Mouse (Mus musculus) megakaryocyte progenitor cell, adult 5-6 weeks (primary cell): ENCODE measurements around the gene Cdipt. TPM values are rescaled to one million over a fixed set of nuclear protein-coding genes. Genes with fewer than 3 reads are reported as not detected.

Experiments
- ATAC-seq: replicated peaks from 2 replicates; pipeline ENCODE4 v1.8.0; 2016; ENCODE audit warnings: mild to moderate bottlenecking, moderate TSS enrichment, inconsistent platforms; ENCODE audit not compliant: poor library complexity
- total RNA-seq, 2 experiments: library from RNA; stranded (forward) in 1 of 2; stranded (reverse) in 1 of 2; fragments of 157-497, 149-512 nt in 1 of 2; fragments of 200-1000 nt in 1 of 2; gene quantifications; 2 replicates each; pipeline versions ENCODE4 v1.2.3 to v1.2.4; 2015 to 2017

Cdipt gene
- total RNA-seq, 2 experiments from 2014 or later, result 42.3 to 54.7 TPM

- 0 out of 2 replicates have a peak, but pooled peaks have one; percentile 13 for ATAC-seq
Observed at GRCm38 (mm10) chr7:126975493-126975892, 221 bp upstream of the Cdipt start.

GRCm38 (mm10) chr7:126975950-126976866, 494 bp downstream of the Cdipt start, which contains the start of gene Cdiptos:
TSS of gene Cdiptos (minus strand) at chr7:126976098.
- peak; percentile 97 for ATAC-seq

GRCm38 (mm10) chr7:126976878-126977459, 1.3 kb downstream of the Cdipt start:
- ATAC-seq, result no peak

- no peak for ATAC-seq
Observed at GRCm38 (mm10) chr7:126978841-126979240, 3.1 kb downstream of the Cdipt start.

GRCm38 (mm10) chr7:126981601-126982000, 5.9 kb downstream of the Cdipt start:
- ATAC-seq, result no peak

DNA sequence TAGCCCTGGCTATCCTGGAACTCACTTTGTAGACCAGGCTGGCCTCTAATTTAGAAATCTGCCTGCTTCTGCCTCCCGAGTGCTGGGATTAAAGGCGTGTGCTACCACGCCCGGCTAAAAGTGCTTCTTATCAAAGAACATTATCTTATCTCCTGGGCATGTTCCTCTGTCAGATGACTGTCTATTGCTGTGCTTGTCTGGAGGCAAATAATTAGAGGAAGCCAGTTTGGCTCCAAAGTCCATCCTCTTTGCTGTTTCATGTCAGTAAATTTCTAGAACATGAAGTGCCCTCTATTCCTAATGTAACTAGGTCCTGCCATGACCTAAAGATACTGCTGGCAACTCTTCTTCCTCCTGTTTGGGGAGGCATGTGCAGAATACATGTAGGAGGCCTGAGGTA, 6.3 kb downstream of the Cdipt start:
- no peak for ATAC-seq

GRCm38 (mm10) chr7:126983113-126983512, 7.4 kb downstream of the Cdipt start:
- no peak for ATAC-seq

GRCm38 (mm10) chr7:126984667-126985444, 9.1 kb downstream of the Cdipt start:
- ATAC-seq, result no peak

GRCm38 (mm10) chr7:126986319-126986718, 10.6 kb downstream of the Cdipt start:
- ATAC-seq, result peak; percentile 74

GRCm38 (mm10) chr7:126988816-126989215, 13.1 kb downstream of the Cdipt start:
- ATAC-seq, result no peak

- no peak for ATAC-seq
Observed at GRCm38 (mm10) chr7:126996449-126996848, 20.7 kb downstream of the Cdipt start.

DNA sequence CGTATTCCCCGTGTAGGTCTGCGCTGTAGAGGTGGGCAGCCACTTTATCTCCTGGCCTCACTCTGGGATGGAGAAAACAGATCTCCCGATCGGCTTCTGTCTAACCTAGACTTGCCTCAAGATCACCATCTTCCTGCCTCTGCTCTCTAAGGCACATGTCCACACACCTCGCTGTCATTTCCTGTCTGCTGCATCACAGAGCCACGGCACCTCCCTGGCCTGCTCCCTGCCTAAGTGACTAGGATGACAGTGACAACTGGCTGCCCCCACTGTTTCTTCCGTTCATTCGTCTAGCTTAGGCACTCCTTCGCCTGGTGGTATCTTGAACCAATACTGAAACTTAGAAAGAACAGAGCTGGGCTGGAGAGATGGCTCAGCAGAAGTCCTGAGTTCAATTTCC, 23.9 kb downstream of the Cdipt start:
- ATAC-seq, result no peak

DNA sequence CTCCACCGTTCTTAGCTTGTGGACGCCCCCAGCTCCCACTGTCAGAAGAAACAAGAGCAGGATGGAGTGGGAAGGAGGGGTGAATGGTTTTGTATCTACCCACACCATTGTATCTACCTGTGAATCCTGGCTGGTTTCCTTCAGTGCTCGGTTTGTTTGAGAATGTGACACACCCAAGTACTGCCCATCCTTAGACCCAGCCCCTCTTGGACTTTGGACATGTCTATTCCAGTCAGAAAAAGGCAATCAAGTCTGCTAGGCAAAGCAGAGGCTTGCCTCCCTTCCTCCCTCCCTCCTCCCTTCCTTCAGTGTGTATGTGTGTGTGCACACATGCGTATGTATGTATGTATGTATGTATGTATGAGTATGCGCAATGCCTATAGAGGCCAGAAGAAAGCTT, 27.9 kb downstream of the Cdipt start:
- ATAC-seq, result no peak

DNA sequence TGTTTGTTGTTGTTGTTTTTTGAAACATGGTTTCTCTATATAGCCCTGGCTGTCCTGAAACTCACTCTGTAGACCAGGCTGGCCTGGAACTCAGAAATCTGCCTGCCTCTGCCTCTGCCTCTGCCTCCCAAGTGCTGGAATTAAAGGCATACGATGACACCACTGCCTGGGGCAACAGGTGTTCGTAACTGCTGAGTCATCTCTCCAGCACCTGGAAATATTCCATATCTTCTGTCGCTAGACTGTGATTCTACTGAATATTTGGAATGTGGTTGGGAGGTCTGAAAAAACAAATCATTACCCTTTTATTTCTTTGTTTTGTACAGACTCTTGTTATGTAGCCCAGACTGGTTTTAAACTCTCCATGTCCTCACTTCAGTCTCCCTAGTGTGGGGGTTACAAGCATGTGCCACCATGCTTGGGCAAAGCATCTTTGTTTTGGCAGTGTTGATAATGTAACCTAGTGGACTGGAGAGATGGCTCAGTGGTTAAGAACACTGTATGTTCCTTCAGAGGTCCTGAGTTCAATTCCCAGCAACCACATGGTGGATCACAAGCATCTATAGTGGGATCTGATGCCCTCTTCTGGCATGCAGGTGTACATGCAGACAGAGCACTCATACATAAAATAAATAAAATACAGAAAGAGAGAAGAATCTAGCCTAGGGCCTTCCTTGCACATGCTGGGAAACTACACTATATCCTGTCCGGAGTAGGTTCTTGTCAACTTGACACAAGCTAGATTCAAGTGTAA, 28.6 kb downstream of the Cdipt start:
- ATAC-seq, result no peak

GRCm38 (mm10) chr7:127007313-127008024, 31.8 kb downstream of the Cdipt start:
- ATAC-seq, result no peak

DNA sequence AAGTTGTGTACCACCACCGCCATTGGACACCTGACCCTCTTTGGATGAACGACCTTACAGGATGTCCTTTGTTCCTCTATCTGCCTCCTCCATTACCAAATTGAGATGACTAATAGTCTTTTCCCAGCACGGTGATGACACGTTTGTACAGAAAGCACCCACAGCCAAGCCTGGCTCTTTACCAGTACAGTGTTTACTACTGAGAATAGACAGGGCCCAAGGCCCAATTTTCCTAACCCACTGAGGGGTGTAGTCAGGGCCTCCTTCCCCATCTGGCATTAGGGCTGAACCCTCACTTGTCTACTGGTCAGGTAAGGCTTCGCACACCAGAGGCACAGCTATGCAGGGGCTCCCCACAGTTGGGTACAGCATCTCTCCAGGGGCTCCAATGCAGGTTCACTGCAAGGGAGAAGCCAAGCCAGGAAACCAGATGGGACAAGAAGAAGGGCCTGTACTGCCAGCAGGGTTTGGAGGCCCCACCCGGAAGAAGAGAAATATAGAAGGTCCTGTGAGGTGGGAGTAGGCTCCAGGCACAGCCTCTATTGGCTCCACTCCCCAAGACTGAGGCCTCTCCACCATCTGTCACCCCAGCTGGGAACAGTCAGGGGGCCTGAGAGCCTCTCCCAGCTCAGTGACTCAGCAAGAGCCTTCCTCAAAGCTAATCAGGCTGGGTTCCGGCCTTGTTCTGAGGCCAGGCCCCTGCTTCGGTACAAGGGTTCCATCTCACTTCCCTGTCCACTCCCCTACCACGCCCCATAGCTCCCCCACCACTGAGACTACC, 32.7 kb downstream of the Cdipt start:
- peak; percentile 94 for ATAC-seq

GRCm38 (mm10) chr7:127009307-127010085, 33.8 kb downstream of the Cdipt start:
- no peak for ATAC-seq

GRCm38 (mm10) chr7:127011051-127011450, 35.3 kb downstream of the Cdipt start:
- ATAC-seq, result no peak
